Mouse (Mus musculus): ENCODE data around the gene Tmem256. TPM values are rescaled to one million over a fixed set of nuclear protein-coding genes. Genes with fewer than 3 reads are reported as not detected.
"Not testable (repeated sequence)": the region's sequence is repeated elsewhere in the genome, so short reads cannot be mapped to it uniquely, and the experiment has no call there.

The Tmem256 gene
- polyA plus RNA-seq, 1 experiment, result 200 TPM

DNA sequence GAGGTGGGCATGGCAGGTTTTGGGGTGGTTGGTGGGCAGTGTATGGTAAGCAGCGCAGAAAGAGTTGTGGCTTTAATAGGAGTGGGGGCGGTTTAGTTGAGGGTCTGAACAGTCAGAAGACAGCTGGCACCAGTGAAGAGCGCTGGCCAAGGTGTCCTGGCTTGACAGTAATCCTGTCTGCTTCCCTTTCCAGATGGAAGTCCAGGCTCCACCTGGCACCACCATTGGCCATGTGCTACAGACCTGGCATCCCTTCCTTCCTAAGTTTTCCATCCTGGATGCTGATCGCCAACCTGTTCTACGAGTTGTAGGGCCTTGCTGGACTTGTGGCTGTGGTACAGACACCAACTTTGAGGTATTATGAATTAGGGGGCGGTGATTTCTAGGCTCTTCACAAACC, 9.7 kb downstream of the Tmem256 start:
- 33% methylated on average over 6 of the region's 6 CpGs for WGBS
- H3K27me3 ChIP-seq (ENCODE audit: control insufficient read depth, insufficient read depth, low read length), result no peaks in the 10 kb centered on the region
- peak overlapping the region; percentile 29 for H3K27ac ChIP-seq (ENCODE audit: insufficient read depth, low read length)
- TF ChIP-seq POLR2A (IDR thresholded peaks at IDR 0.05; ENCODE audit: borderline replicate concordance, insufficient read depth, low read length) (no peak), CTCF (IDR thresholded peaks at IDR 0.05; ENCODE audit: borderline replicate concordance, insufficient read depth, low read depth, low read length) (no peak)
- H3K4me1 ChIP-seq (ENCODE audit: control insufficient read depth, insufficient read depth, low read length), result peaks cover 14% of the 10 kb centered on the region
- peak overlapping the region; percentile 9 for H3K4me3 ChIP-seq (replicated peaks; ENCODE audit: insufficient read depth, low read depth, low read length)
- DNase-seq, result peak; percentile 76 to 86

DNA sequence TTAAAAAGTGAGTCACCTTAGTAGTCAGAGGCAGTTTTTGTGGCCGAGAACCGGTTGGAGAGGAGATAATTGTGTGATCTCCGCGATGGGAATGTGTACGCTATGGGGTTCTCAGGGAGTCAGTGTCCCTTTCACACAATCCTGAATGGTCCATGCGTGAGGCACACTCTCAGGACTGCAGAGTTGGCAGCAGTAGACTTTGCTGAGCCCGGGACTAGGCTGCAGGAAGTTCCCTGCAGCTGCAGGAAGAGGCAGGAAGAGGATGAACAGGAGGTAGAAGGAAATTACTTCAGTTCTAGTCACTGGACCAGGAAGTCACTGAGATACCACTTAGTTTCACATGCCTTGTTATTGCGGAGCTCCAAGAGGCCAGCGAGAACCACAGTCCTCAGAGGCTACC, 10.8 kb downstream of the Tmem256 start:
- H3K27me3 ChIP-seq (ENCODE audit: control insufficient read depth, insufficient read depth, low read length), result no peaks in the 10 kb centered on the region
- WGBS, result 87% methylated on average over 9 of the region's 9 CpGs
- peaks cover 14% of the 10 kb centered on the region for H3K4me1 ChIP-seq (ENCODE audit: control insufficient read depth, insufficient read depth, low read length)
- no peak overlapping the region for H3K27ac ChIP-seq (ENCODE audit: insufficient read depth, low read length)
- DNase-seq, result no peak
- TF ChIP-seq POLR2A (IDR thresholded peaks at IDR 0.05; ENCODE audit: borderline replicate concordance, insufficient read depth, low read length) (no peak), CTCF (IDR thresholded peaks at IDR 0.05; ENCODE audit: borderline replicate concordance, insufficient read depth, low read depth, low read length) (no peak)
- no peak overlapping the region for H3K4me3 ChIP-seq (replicated peaks; ENCODE audit: insufficient read depth, low read depth, low read length)

- 94% methylated on average over 15 of the region's 15 CpGs for WGBS
- Histone ChIP-seq H3K27me3 (ENCODE audit: control insufficient read depth, insufficient read depth, low read length) (no peaks in the 10 kb centered on the region), H3K27ac (ENCODE audit: insufficient read depth, low read length) (no peak overlapping the region), H3K4me3 (replicated peaks; ENCODE audit: insufficient read depth, low read depth, low read length) (no peak overlapping the region), H3K4me1 (ENCODE audit: control insufficient read depth, insufficient read depth, low read length) (peaks cover 14% of the 10 kb centered on the region)
- TF ChIP-seq POLR2A (IDR thresholded peaks at IDR 0.05; ENCODE audit: borderline replicate concordance, insufficient read depth, low read length) (no peak), CTCF (IDR thresholded peaks at IDR 0.05; ENCODE audit: borderline replicate concordance, insufficient read depth, low read depth, low read length) (no peak)
- no peak for DNase-seq
These were observed 11.6 kb downstream of the Tmem256 start for GRCm38 (mm10) chr11:69849884-69850283.

DNA sequence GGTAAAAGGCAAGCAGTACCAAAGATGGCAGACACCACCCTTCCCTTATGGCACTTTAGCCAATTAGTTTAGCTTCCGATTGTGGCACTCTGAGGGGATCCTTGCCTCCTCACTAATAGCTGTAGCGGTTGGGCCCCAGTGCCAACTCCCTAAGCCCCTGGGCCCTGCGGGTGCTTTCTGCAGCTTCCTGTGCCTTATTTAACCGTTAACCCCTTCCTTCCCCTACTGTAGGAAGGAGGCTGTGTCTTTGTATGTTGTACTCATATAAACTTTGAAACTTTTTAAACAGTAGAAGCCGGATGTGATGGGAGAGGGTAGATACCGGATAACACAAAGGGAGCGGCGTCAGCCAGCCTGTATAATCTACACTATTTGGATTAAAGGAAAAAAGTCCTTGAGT, 12.4 kb downstream of the Tmem256 start:
- Histone ChIP-seq H3K27ac (ENCODE audit: insufficient read depth, low read length) (no peak overlapping the region), H3K27me3 (ENCODE audit: control insufficient read depth, insufficient read depth, low read length) (no peaks in the 10 kb centered on the region), H3K4me3 (replicated peaks; ENCODE audit: insufficient read depth, low read depth, low read length) (no peak overlapping the region), H3K4me1 (ENCODE audit: control insufficient read depth, insufficient read depth, low read length) (peaks cover 14% of the 10 kb centered on the region)
- WGBS, result 68% methylated on average over 8 of the region's 8 CpGs
- TF ChIP-seq CTCF (IDR thresholded peaks at IDR 0.05; ENCODE audit: borderline replicate concordance, insufficient read depth, low read depth, low read length), result no peak
- no peak for TF ChIP-seq POLR2A (IDR thresholded peaks at IDR 0.05; ENCODE audit: borderline replicate concordance, insufficient read depth, low read length)
- no peak for DNase-seq

DNA sequence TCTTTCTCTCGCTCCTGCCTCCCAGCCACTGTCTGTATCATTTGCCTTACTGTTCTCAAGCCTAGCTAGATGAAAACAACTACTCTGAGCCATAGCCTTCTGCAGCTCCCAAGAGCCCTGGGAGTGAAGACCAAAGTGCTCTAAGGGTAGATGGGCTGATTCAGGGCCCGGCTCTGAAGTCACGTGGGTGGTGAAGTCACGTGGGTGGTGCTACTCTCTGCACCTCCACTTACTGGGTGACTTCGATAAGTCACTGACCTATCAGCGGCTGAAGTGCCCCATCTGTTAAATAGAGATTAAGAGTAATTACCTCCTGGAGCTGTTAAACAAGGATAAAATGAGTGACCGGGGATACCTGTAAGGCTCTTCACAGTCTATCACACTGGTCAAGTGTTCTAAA, 15.7 kb downstream of the Tmem256 start:
- no peaks in the 10 kb centered on the region for H3K4me1 ChIP-seq (ENCODE audit: control insufficient read depth, insufficient read depth, low read length)
- 65% methylated on average over 7 of the region's 7 CpGs for WGBS
- TF ChIP-seq POLR2A (IDR thresholded peaks at IDR 0.05; ENCODE audit: borderline replicate concordance, insufficient read depth, low read length), result no peak
- no peak for TF ChIP-seq CTCF (IDR thresholded peaks at IDR 0.05; ENCODE audit: borderline replicate concordance, insufficient read depth, low read depth, low read length)
- H3K27me3 ChIP-seq (ENCODE audit: control insufficient read depth, insufficient read depth, low read length), result no peaks in the 10 kb centered on the region
- no peak overlapping the region for H3K4me3 ChIP-seq (replicated peaks; ENCODE audit: insufficient read depth, low read depth, low read length)
- no peak overlapping the region for H3K27ac ChIP-seq (ENCODE audit: insufficient read depth, low read length)
- DNase-seq, result no peak

- TF ChIP-seq CTCF (IDR thresholded peaks at IDR 0.05; ENCODE audit: borderline replicate concordance, insufficient read depth, low read depth, low read length) (no peak), POLR2A (IDR thresholded peaks at IDR 0.05; ENCODE audit: borderline replicate concordance, insufficient read depth, low read length) (no peak)
- DNase-seq, result no peak
- Histone ChIP-seq H3K4me3 (replicated peaks; ENCODE audit: insufficient read depth, low read depth, low read length) (no peak overlapping the region), H3K27me3 (ENCODE audit: control insufficient read depth, insufficient read depth, low read length) (no peaks in the 10 kb centered on the region), H3K27ac (ENCODE audit: insufficient read depth, low read length) (no peak overlapping the region), H3K4me1 (ENCODE audit: control insufficient read depth, insufficient read depth, low read length) (no peaks in the 10 kb centered on the region)
- 77% methylated on average over 10 of the region's 10 CpGs for WGBS
These were observed 16.4 kb downstream of the Tmem256 start for GRCm38 (mm10) chr11:69854680-69855079.

DNA sequence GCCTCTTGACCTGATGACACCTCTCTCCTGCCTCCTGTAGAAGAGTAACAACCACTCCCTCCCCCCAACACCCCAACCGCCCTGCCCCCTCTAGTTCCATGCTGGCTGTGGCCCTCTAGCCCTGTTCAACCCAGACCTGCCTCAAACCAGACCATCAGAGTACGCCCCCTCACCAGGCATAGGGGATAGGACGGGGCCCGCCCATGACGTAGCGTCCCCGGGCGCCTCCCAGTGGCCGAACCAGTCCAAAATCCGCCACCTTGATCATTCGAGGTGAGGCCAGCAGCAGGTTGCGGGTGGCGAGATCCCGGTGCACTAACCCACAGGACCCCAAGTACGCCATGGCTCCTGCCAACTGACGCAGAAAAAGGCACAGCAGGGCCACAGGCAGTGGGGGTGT, 17.0 kb downstream of the Tmem256 start:
- TF ChIP-seq POLR2A (IDR thresholded peaks at IDR 0.05; ENCODE audit: borderline replicate concordance, insufficient read depth, low read length), result no peak
- peak; percentile 42; the same call in 1 of the 2 replicates for TF ChIP-seq CTCF (IDR thresholded peaks at IDR 0.05; ENCODE audit: borderline replicate concordance, insufficient read depth, low read depth, low read length)
- H3K4me1 ChIP-seq (ENCODE audit: control insufficient read depth, insufficient read depth, low read length), result no peaks in the 10 kb centered on the region
- no peaks in the 10 kb centered on the region for H3K27me3 ChIP-seq (ENCODE audit: control insufficient read depth, insufficient read depth, low read length)
- no peak overlapping the region for H3K27ac ChIP-seq (ENCODE audit: insufficient read depth, low read length)
- H3K4me3 ChIP-seq (replicated peaks; ENCODE audit: insufficient read depth, low read depth, low read length), result no peak overlapping the region
- peak; percentile 42 to 56 for DNase-seq
- WGBS, result 23% methylated on average over 16 of the region's 16 CpGs

DNA sequence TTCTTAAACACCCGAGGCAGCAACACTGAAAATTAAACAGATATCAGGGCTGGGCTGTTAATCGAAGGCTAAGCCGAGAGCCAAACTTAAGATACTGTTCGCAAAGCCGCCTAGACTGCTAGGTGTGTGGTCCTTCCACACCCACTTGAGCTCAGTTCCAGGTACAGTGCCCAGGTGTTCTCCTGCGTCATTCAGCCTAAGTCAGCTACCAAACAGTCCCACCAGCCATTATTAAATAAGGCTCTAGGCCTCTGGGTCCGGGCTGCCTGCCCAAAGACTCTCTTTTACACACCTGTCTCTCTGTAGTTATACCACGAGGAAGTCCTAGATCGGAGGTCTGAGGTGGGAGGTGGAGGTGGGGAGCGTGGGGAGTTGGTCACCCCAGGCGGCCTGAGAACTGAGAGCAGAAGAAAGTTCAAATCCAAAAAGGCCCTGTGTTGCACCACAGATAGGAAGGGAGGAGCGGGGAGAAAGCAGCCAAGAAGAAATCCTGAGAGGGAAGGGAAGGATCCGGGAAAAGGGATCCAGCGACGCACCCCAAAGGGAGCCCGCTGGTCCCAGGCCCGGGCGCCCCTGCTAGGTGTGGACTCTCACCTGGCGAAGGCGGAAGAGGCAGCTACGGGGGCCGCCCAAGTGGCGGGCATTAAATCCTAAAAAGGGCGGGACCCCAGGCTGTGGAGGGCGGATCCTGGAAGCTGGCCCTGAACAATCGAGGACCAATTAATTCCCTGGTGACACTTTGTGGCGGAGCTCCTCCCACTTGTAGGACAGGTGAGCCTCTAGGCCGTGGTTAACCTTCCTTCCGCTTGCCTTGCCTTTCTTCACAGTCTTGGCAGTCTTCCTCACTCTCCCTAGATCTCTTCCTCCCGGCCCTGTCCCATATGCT, 20.0 kb downstream of the Tmem256 start, which contains the start of gene Tnk1:
Gene Tnk1, minus strand, starts transcription at position 618 of the 886 bp plus-strand sequence.
- no peaks in the 10 kb centered on the region for H3K27me3 ChIP-seq (ENCODE audit: control insufficient read depth, insufficient read depth, low read length)
- H3K27ac ChIP-seq (ENCODE audit: insufficient read depth, low read length), result no peak within 1 kb of the TSS
- no peak within 1 kb of the TSS for H3K4me3 ChIP-seq (replicated peaks; ENCODE audit: insufficient read depth, low read depth, low read length)
- DNase-seq, result no peak
- H3K4me1 ChIP-seq (ENCODE audit: control insufficient read depth, insufficient read depth, low read length), result no peaks in the 10 kb centered on the region
- 37% methylated on average over 30 of the region's 30 CpGs for WGBS
- TF ChIP-seq POLR2A (IDR thresholded peaks at IDR 0.05; ENCODE audit: borderline replicate concordance, insufficient read depth, low read length) (no peak), CTCF (IDR thresholded peaks at IDR 0.05; ENCODE audit: borderline replicate concordance, insufficient read depth, low read depth, low read length) (no peak)

DNA sequence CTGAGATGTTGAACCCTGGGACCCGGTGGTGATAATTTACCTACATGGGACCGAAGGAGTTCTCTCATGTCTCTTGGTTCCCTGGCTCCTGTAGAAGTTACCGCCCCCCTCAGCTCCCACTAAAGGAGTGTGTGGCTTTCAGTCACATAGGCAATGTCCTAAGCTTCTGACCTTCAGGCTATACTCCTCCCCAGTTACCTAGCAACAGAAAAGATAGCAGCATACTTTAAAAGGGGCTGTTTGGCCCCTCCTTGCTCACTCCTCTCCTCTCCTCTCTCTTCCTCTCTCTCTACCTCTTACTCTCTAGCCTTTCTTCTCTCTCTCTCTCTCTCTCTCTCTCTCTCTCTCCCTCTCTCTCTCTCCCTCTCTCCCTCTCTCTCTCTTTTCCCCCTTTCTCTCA, 25.4 kb downstream of the Tmem256 start:
- not testable (repeated sequence) for H3K27ac ChIP-seq (ENCODE audit: insufficient read depth, low read length); H3K4me1 ChIP-seq (ENCODE audit: control insufficient read depth, insufficient read depth, low read length); DNase-seq; H3K27me3 ChIP-seq (ENCODE audit: control insufficient read depth, insufficient read depth, low read length); H3K4me3 ChIP-seq (replicated peaks; ENCODE audit: insufficient read depth, low read depth, low read length)
- WGBS, result 82% methylated on average over 3 of the region's 3 CpGs
